Mouse (Mus musculus): ENCODE results near the gene Slx4. TPM values are rescaled to one million over a fixed set of nuclear protein-coding genes. Genes with fewer than 3 reads are reported as not detected.
"Not testable (repeated sequence)": the region's sequence is repeated elsewhere in the genome, so short reads cannot be mapped to it uniquely, and the experiment has no call there.

Slx4 gene
- polyA plus RNA-seq, 1 experiment = 39.9 TPM

- TF ChIP-seq CTCF (IDR thresholded peaks at IDR 0.05; ENCODE audit: borderline replicate concordance, insufficient read depth, low read depth, low read length) (no peak), POLR2A (IDR thresholded peaks at IDR 0.05; ENCODE audit: borderline replicate concordance, insufficient read depth, low read length) (no peak)
- Histone ChIP-seq H3K4me3 (replicated peaks; ENCODE audit: insufficient read depth, low read depth, low read length) (no peak overlapping the region), H3K4me1 (ENCODE audit: control insufficient read depth, insufficient read depth, low read length) (no peaks in the 10 kb centered on the region; the same call in 1 of the 2 replicates), H3K27ac (ENCODE audit: insufficient read depth, low read length) (no peak overlapping the region), H3K27me3 (ENCODE audit: control insufficient read depth, insufficient read depth, low read length) (no peaks in the 10 kb centered on the region)
- no peak for DNase-seq
- WGBS = 35% methylated on average over 7 of the region's 7 CpGs
Measured at GRCm38 (mm10) chr16:3983146-3983700, 20.3 kb downstream of the Slx4 start.

- Histone ChIP-seq H3K4me3 (replicated peaks; ENCODE audit: insufficient read depth, low read depth, low read length) (no peak overlapping the region), H3K27me3 (ENCODE audit: control insufficient read depth, insufficient read depth, low read length) (no peaks in the 10 kb centered on the region), H3K27ac (ENCODE audit: insufficient read depth, low read length) (no peak overlapping the region), H3K4me1 (ENCODE audit: control insufficient read depth, insufficient read depth, low read length) (peaks cover 3% of the 10 kb centered on the region)
- 79% methylated on average over 4 of the region's 4 CpGs for WGBS
- DNase-seq = no peak
- no peak for TF ChIP-seq CTCF (IDR thresholded peaks at IDR 0.05; ENCODE audit: borderline replicate concordance, insufficient read depth, low read depth, low read length)
- no peak for TF ChIP-seq POLR2A (IDR thresholded peaks at IDR 0.05; ENCODE audit: borderline replicate concordance, insufficient read depth, low read length)
Measured at GRCm38 (mm10) chr16:3982173-3982572, 21.4 kb downstream of the Slx4 start.

GRCm38 (mm10) chr16:3976712-3977111 lies 26.9 kb downstream of the Slx4 start:
- no peak for TF ChIP-seq CTCF (IDR thresholded peaks at IDR 0.05; ENCODE audit: borderline replicate concordance, insufficient read depth, low read depth, low read length)
- no peak for TF ChIP-seq POLR2A (IDR thresholded peaks at IDR 0.05; ENCODE audit: borderline replicate concordance, insufficient read depth, low read length)
- DNase-seq = no peak
- no peak overlapping the region for H3K4me3 ChIP-seq (replicated peaks; ENCODE audit: insufficient read depth, low read depth, low read length)
- H3K27me3 ChIP-seq (ENCODE audit: control insufficient read depth, insufficient read depth, low read length) = no peaks in the 10 kb centered on the region
- peaks cover 8% of the 10 kb centered on the region for H3K4me1 ChIP-seq (ENCODE audit: control insufficient read depth, insufficient read depth, low read length)
- H3K27ac ChIP-seq (ENCODE audit: insufficient read depth, low read length) = no peak overlapping the region
- 42% methylated on average over 3 of the region's 3 CpGs for WGBS

GRCm38 (mm10) chr16:3976251-3976671 lies 27.3 kb downstream of the Slx4 start, which contains the start of gene Nlrc3:
TSS of gene Nlrc3 (minus strand) at chr16:3976632.
- peaks cover 8% of the 10 kb centered on the region for H3K4me1 ChIP-seq (ENCODE audit: control insufficient read depth, insufficient read depth, low read length)
- no peak within 1 kb of the TSS for H3K4me3 ChIP-seq (replicated peaks; ENCODE audit: insufficient read depth, low read depth, low read length)
- DNase-seq = no peak
- no peaks in the 10 kb centered on the region for H3K27me3 ChIP-seq (ENCODE audit: control insufficient read depth, insufficient read depth, low read length)
- 78% methylated on average over 4 of the region's 4 CpGs for WGBS
- TF ChIP-seq POLR2A (IDR thresholded peaks at IDR 0.05; ENCODE audit: borderline replicate concordance, insufficient read depth, low read length) = no peak
- no peak for TF ChIP-seq CTCF (IDR thresholded peaks at IDR 0.05; ENCODE audit: borderline replicate concordance, insufficient read depth, low read depth, low read length)
- no peak within 1 kb of the TSS for H3K27ac ChIP-seq (ENCODE audit: insufficient read depth, low read length)

GRCm38 (mm10) chr16:3975658-3976057 lies 27.9 kb downstream of the Slx4 start:
- DNase-seq = no peak
- TF ChIP-seq POLR2A (IDR thresholded peaks at IDR 0.05; ENCODE audit: borderline replicate concordance, insufficient read depth, low read length) (no peak), CTCF (IDR thresholded peaks at IDR 0.05; ENCODE audit: borderline replicate concordance, insufficient read depth, low read depth, low read length) (no peak)

GRCm38 (mm10) chr16:3974456-3974855 lies 29.1 kb downstream of the Slx4 start:
- DNase-seq = peak; percentile 40 to 53
- peak overlapping the region; percentile 78; the same call in 1 of the 2 replicates for H3K27ac ChIP-seq (ENCODE audit: insufficient read depth, low read length)
- not testable (repeated sequence) for H3K4me3 ChIP-seq (replicated peaks; ENCODE audit: insufficient read depth, low read depth, low read length); H3K4me1 ChIP-seq (ENCODE audit: control insufficient read depth, insufficient read depth, low read length); H3K27me3 ChIP-seq (ENCODE audit: control insufficient read depth, insufficient read depth, low read length)
- 12% methylated on average over 19 of the region's 19 CpGs for WGBS

More at GRCm38 (mm10) chr16:3975658-3976057, 27.9 kb downstream of the Slx4 start:
- peaks cover 8% of the 10 kb centered on the region for H3K4me1 ChIP-seq (ENCODE audit: control insufficient read depth, insufficient read depth, low read length)
- WGBS = 95% methylated on average over 7 of the region's 7 CpGs
- H3K27me3 ChIP-seq (ENCODE audit: control insufficient read depth, insufficient read depth, low read length) = no peaks in the 10 kb centered on the region
- H3K27ac ChIP-seq (ENCODE audit: insufficient read depth, low read length) = no peak overlapping the region
- no peak overlapping the region for H3K4me3 ChIP-seq (replicated peaks; ENCODE audit: insufficient read depth, low read depth, low read length)

- 66% methylated on average over 3 of the region's 3 CpGs for WGBS
- no peak overlapping the region for H3K4me3 ChIP-seq (replicated peaks; ENCODE audit: insufficient read depth, low read depth, low read length)
- H3K27me3 ChIP-seq (ENCODE audit: control insufficient read depth, insufficient read depth, low read length) = no peaks in the 10 kb centered on the region
- H3K27ac ChIP-seq (ENCODE audit: insufficient read depth, low read length) = no peak overlapping the region
- peaks cover 11% of the 10 kb centered on the region for H3K4me1 ChIP-seq (ENCODE audit: control insufficient read depth, insufficient read depth, low read length)
- no peak for DNase-seq
- TF ChIP-seq CTCF (IDR thresholded peaks at IDR 0.05; ENCODE audit: borderline replicate concordance, insufficient read depth, low read depth, low read length) (no peak), POLR2A (IDR thresholded peaks at IDR 0.05; ENCODE audit: borderline replicate concordance, insufficient read depth, low read length) (no peak)
Measured at GRCm38 (mm10) chr16:3965534-3965933, 38.0 kb downstream of the Slx4 start.

- no peak overlapping the region for H3K27ac ChIP-seq (ENCODE audit: insufficient read depth, low read length)
- peak; percentile 44 for DNase-seq
- 23% methylated on average over 10 of the region's 10 CpGs for WGBS
- peaks cover 11% of the 10 kb centered on the region for H3K4me1 ChIP-seq (ENCODE audit: control insufficient read depth, insufficient read depth, low read length)
- no peak for TF ChIP-seq CTCF (IDR thresholded peaks at IDR 0.05; ENCODE audit: borderline replicate concordance, insufficient read depth, low read depth, low read length)
- no peak for TF ChIP-seq POLR2A (IDR thresholded peaks at IDR 0.05; ENCODE audit: borderline replicate concordance, insufficient read depth, low read length)
- H3K4me3 ChIP-seq (replicated peaks; ENCODE audit: insufficient read depth, low read depth, low read length) = no peak overlapping the region
- H3K27me3 ChIP-seq (ENCODE audit: control insufficient read depth, insufficient read depth, low read length) = no peaks in the 10 kb centered on the region
Measured at GRCm38 (mm10) chr16:3964990-3965389, 38.6 kb downstream of the Slx4 start.

Data from cerebellum, adult 2 months (tissue).